Mouse (Mus musculus) hematopoietic stem cell, adult 5-6 weeks (primary cell): Measurements from ENCODE around the gene Sptbn2. TPM values are rescaled to one million over a fixed set of nuclear protein-coding genes. Genes with fewer than 3 reads are reported as not detected.
A peak's percentile ranks its signal among the peaks of the same experiment; 100 is the strongest.

Experiments used
- ATAC-seq, 2 experiments: fragments of 125-278 bp in 1 of 2; replicated peaks in 1 of 2; 2 replicates each; pipeline ENCODE4 v1.8.0; 2016 to 2017; ENCODE audit warnings: inconsistent platforms in 2 of 2, mild to moderate bottlenecking in 2 of 2, moderate number of reproducible peaks in 2 of 2, low read depth in 1 of 2, moderate TSS enrichment in 1 of 2; ENCODE audit not compliant: low FRiP score in 2 of 2, poor library complexity in 2 of 2, severe bottlenecking in 2 of 2, insufficient read depth in 1 of 2, low TSS enrichment in 1 of 2
- total RNA-seq: library from RNA; stranded (forward); fragments of 172-1452, 232-1000 nt; gene quantifications from 2 replicates; pipeline ENCODE4 v1.2.3, GENCODE M21; 2017

Gene Sptbn2
- total RNA-seq, result 0.20 and 1.1 TPM in 2 replicates

GRCm38 (mm10) chr19:4711098-4711600 lies at the start of gene Sptbn2:
Gene Sptbn2 (plus strand): TSS chr19:4711167.
- ATAC-seq, result no peak

- ATAC-seq, result no peak
Measured at GRCm38 (mm10) chr19:4666815-4667214, 44.2 kb upstream of the Sptbn2 start.

DNA sequence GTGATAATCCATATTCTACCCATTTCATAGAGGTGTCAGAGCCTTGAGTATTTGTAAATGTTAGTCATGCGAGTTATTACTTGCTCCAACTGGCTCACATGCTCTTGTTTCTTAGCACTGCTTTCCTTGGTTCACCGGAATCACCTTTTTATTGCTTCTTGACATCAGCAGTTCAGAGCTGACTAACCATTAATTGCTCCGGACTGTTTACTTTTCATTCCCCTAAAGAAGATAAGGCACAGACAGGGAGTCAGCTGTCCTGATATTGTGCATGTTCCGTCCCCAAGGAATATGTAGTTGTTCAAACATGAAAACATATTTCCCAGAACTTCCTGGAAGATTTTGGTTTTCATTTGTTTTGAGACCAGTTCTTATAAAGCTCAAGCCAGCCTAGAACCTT lies 40.2 kb upstream of the Sptbn2 start:
- ATAC-seq, result no peak

DNA sequence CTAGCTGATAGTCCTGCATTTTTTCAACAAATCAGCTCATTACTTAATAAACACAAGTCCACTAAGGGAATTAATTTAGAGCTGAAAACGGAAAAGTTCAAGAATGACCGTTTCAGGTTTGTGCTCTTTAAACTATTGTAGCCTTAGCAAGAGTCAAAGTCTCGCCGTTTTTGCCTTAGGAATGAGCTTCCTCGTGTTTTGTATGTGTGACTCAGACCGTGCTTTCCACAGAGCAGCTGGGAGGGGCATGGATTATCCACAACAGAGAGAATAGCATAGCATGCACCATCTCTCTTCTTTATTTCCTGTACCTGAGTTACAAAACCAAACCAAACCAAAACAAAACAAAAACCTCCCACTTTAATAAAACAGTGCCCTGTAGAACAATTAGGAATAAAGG lies 38.6 kb upstream of the Sptbn2 start:
- no peak for ATAC-seq

DNA sequence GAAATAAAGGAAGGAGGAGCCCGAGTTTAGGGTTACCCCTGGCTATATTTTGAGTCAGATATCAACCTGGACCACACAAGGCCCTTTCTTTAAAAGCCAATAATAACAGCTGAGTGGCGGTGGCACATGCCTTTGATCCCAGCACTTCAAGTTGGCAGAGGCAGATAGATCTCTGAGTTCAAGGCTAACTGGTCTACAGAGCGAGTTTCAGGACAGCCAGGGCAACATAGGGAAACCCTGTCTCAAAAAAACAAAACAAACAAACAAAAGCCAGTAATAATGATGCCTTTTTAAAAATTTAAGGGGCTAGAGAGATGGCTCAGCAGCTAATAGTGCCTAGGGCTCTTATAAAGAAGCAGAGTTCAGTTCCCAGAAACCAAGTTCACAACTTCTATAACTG lies 16.6 kb upstream of the Sptbn2 start:
- no peak for ATAC-seq

DNA sequence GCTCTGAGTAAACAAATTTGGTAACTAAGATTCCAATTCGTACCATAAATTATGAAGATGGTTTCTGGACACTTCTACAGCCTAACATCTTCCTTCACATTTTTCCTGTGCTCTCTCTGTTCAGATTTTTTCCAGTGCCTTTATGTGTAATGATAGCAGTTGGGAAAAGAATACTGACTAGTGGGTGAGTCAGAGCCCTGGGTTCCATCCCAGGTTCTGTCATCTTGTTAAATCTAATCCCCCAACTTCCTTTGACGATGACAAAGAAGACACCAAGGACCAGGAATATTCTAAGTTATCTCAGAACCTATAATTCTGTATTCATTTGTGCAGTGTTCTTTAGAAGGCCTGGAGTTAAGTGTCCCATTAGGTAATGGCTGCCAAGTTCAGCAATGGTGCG lies 13.8 kb upstream of the Sptbn2 start:
- ATAC-seq, result no peak

GRCm38 (mm10) chr19:4697721-4698120 lies 13.2 kb upstream of the Sptbn2 start:
- no peak for ATAC-seq

- ATAC-seq, result no peak; a peak in 1 of 4 replicates
Measured at GRCm38 (mm10) chr19:4698205-4698677, 12.7 kb upstream of the Sptbn2 start, which contains the start of gene Gm960. Gene Gm960 (minus strand): TSS chr19:4698668.

DNA sequence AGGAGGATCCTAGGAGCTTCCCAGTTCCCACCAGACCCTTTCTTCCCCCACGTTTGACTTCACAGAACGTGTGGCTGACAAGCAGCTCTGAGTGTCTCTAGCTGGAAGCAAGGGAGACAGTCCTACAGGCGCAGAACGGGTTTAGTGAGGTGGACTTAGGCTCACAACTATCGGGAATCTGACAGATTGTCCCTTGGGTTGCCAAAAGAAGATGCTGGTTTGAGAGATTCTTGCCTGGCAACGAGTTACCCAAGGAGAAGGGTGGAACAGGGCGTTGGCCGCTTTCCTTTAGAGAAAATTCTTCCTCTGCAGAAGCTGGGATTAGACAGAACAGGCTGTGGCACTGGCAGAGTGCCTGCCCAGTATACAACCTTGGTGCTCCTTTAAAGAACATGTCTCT lies 12.1 kb upstream of the Sptbn2 start:
- ATAC-seq, result no peak

- ATAC-seq, result no peak
Measured at GRCm38 (mm10) chr19:4699821-4700220, 11.1 kb upstream of the Sptbn2 start.

GRCm38 (mm10) chr19:4700656-4701055 lies 10.3 kb upstream of the Sptbn2 start:
- ATAC-seq, result no peak

- peak; percentile 72 to 89; a peak in 3 of 4 replicates for ATAC-seq
Measured at GRCm38 (mm10) chr19:4701221-4701620, 9.7 kb upstream of the Sptbn2 start.

DNA sequence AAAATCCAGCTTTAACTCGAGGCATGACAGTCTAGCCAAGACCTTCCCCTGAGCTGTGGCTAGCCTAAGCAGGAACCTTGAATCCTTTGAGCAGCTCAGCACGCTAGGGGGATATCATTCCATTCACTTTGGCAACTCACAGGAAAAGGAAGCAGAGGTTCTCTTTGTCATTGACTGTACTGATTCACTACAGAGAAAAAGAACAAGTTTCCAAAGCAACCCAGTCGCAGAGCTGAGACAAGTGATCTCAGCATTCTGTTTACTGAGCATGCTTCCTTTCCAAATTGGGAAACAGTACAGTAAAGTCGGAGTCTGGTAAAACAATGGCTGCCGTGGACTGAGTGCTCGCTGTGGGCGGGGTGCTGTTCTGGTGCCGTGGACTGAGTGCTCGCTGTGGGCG lies 2.2 kb upstream of the Sptbn2 start:
- no peak for ATAC-seq

DNA sequence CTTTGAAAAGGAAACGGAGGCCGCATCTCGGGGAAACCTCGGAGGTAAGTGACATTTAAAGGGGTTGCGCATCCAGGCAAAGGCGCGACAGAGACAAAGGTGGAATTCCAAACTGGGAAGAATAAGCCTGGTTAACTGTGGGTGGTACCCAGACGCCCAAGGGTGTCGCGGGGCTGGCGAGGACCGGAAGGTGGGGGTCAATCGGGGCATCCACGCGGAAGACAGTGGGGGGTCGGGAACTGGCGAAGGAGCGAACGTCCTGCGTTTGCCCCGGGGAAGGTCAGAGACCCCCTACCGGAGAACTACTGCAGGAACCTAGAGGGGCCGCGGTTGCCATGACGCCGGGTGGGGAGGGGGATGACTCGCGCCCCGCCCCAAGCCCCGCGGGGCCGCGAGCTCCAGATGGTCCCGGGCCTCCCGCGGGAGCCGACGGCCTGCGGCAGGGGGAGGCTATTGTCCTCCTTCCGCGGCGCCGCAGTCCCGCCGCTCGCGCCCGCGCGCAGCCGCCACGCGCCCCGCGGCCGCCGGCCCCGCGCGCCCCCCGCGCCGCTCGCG lies 711 bp downstream of the Sptbn2 start:
- ATAC-seq, result no peak

- ATAC-seq, result no peak
Measured at GRCm38 (mm10) chr19:4712156-4712780, 1.3 kb downstream of the Sptbn2 start.

DNA sequence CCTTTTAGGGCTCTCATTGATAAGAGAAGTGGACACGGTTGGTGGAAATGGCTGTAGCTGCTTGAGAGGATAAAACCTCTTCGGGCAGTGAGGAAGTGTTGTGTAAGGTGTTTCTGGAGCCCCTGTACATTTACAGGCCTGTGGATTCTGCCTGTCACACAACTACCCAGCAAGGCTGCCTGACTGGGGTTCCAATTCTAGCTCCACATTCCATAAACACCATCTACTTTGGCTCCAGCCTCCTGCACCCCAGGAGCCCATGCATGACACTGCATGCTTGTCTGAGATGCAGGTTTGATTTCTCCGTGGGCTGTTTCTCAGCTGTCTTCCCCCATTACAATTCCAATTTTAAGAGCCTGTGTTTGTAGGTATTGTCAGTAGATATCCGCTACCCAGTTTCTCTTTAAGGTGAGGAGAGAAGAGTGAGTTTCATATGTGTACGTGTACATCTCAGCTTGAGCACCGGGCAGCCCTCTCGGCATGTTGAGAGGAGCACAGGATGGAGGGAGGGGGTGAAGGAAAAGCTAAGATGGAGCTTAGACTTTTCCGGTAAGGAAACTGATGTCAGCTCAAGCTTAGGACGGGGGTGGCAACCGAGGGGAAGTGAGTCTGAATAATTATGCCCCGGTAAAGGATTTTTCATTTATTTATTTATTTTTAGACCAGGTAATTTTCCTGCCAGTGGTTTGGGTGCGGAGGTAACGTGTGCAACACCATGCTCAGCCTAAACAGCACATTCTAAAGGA lies 2.0 kb downstream of the Sptbn2 start:
- no peak for ATAC-seq

GRCm38 (mm10) chr19:4713886-4714285 lies 2.9 kb downstream of the Sptbn2 start:
- ATAC-seq, result no peak

GRCm38 (mm10) chr19:4716756-4717155 lies 5.8 kb downstream of the Sptbn2 start:
- ATAC-seq, result no peak
